Mouse (Mus musculus): ENCODE measurements at regions not wholly inside any gene's neighbourhood (a gene's known extent, or its start where the extent isn't known, plus 50 kb on each side); places are given as distances from the start of the nearest gene placed in this dataset.
A peak's percentile ranks its signal among the peaks of the same experiment; 100 is the strongest.

DNA sequence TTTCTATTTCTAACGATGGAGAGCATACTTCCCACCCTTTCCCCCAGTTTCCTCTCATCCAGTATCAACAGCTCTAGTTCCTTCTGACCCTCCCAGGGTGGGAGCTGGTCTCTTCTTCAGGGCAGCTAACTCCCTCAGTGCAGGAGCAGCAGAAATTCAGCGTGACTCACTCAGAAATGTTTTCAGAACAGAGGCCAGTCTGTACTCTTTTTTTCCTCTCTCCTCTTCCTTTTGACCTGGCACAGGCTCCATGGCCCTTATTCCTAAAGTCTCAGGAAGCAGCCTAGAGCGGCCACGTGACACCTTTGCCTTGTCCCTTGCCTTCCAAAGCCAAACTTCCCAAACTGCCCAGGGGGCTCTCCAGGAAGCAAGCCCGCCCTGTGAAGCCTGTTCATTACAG is 55.4 kb downstream of the Pja1 start:
- no peak for DNase-seq (ENCODE audit: low spot score in 2 of 2)

GRCm38 (mm10) chrX:99410942-99411341 is 60.1 kb downstream of the Pja1 start:
- no peak for DNase-seq (ENCODE audit: low spot score in 2 of 2)

DNA sequence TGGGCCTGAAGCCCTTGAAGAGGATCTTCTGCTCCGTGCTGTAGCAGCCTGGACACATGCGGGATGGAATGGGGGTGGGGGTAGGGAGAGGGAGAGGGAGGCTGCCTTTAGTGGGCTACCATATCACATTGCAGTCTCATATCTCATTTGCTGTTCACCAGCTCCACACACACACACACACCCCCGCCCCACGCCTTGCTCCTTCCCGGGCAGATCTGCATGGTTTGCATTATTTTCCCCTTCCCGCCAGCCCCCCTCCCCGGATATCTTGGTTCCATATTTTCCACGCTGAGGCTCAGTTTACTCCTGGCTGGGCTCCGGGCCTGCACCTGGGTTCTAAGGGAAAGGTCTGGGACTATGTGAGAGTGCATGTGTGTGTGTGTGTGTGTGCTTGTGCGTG is 61.2 kb downstream of the Pja1 start:
- DNase-seq (ENCODE audit: low spot score in 2 of 2): no peak

DNA sequence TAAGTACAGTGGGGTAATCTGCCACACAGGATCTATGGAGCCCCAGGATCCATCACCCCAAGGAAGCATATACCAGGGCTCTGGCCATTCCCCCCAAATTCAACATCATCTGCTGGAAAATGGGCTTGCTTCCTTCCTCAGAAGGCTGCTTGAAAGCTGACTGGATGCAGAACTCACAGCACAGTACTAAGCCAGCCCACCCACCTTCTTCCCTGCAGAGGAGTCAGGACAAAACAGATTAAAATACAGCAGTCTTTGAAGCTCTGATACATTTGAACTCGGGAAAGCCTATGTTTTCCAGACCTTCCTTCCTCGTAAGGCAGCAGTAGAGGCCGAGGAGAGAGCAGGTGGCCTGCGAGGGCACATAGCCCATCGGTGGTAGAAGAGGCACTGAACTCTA is 61.7 kb downstream of the Pja1 start:
- no peak for DNase-seq (ENCODE audit: low spot score in 2 of 2)

- DNase-seq (ENCODE audit: low spot score in 2 of 2): no peak
These were observed 62.3 kb downstream of the Pja1 start for GRCm38 (mm10) chrX:99408804-99409203.

DNA sequence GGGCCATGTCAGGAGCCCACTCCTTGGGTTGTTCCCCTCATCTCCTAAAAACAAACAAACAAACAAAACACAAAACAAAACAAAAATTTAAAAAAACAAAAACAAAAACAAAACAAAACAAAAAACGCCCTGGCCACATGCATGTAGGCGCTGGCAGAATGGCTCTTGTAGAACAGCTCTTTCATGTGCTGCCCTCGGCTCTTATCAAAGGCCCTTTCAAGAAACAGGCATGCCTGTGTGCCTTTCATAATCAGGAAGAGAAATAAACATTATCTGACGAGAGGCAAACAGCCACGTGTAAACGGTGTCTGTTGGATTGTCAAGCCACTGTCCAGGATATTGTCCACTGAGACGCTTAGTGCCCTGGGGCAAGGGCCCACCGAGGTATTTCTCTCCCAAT is 65.2 kb downstream of the Pja1 start:
- no peak for DNase-seq (ENCODE audit: low spot score in 2 of 2)

DNA sequence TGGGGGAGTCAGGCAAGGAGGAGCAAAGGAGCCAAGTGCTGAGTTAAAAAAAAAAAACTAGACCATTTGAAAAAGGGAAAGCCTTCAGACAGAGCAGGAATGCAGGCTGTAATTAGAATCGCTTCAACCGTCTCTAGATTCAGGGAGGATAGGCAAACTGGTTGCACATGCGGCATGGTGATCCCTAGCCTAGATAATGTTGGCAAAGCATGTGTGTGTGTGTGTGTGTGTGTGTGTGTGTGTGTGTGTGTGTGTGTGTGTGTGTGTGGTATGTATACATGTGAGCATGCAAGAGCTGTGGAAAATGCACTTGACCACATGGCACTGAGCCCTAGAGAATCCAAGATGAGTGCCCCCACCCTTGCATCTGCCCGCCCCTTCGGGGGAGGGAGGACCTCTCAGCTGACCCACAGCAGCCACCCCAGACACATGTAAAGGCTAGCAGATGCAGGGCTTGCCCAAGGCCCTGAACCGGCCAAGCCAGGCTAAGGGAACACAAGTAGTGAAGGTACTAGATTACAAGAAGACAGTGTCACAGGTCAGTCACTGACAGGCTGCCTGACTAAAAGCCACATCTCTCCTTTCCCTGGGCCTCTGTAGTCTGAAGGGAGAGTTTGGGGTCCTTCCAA is 67.4 kb downstream of the Pja1 start:
- no peak for DNase-seq (ENCODE audit: low spot score in 2 of 2)

DNA sequence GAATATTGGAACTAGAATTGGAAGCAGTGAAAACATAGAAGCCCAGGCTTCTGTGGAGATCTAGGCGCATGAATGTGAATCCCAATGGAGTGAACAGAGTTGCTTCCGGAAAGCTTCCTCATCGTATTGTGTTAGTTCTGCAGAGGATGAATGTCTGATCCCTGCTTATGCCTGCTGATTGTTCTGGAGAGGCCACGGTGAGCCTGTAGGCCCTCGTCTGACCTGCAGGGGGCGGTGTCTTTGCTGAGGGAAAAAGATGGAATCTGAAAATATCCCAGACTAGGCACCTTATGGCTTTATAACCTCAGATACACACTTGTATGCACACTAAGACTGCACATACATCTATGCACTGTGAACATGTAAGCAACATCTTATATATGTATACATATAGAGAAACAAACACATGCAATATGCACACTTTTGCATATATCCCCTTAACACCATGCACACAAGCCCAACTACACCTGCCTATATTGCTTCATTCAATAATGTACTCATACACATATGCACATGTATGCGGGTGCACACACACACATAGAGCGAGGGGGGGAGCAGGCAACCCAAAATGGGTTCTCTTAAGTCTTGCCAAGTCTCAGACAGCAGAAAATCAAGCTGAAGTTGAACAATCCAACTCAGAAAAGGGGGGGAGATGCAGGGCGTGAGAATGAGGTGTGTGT is 68.1 kb downstream of the Pja1 start:
- DNase-seq (ENCODE audit: low spot score in 2 of 2): no peak

- no peak for DNase-seq (ENCODE audit: low spot score in 2 of 2)
These were observed 73.7 kb downstream of the Pja1 start for GRCm38 (mm10) chrX:99397344-99397743.

GRCm38 (mm10) chrX:99396180-99396579 is 74.9 kb downstream of the Pja1 start:
- DNase-seq (ENCODE audit: low spot score in 2 of 2): no peak

DNA sequence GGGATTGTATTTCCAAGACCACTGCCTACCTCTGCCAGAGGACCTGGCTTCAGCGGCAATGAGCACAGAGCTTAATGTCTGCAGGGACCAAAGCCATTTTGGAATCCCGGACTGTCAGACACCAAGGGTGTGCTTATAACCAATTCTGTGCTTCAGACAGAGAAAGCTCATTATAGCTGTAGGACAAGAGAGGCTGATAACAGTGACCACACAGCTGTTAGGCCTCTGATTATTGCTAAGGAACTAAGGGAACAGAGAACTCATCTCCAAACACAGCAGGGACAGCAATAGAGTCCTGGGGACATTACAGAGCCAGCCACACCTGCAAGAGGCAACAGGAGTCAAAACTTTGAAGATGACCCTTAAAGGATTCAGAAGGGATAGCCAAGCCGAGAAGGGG is 76.0 kb downstream of the Pja1 start:
- no peak for DNase-seq (ENCODE audit: low spot score in 2 of 2)

DNA sequence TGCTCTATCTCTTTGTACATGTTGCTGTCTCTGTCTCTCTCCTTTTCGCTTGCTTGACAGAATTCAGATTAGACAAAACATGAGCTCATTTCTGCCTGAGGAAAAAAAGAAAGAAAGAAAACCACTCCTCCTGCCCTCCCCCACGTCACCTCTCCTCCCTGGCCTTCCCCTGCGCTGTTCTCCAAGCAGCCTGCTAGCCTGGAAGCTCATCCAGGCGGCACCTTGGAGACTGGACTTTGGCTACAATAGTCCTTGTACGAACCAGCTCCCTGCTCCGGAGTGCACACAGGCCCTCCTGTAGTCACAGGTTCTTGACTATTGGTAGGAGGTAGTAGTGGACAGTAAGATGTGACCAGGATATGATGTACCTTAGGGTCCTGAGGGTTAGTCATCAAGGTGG is 79.4 kb downstream of the Pja1 start:
- DNase-seq (ENCODE audit: low spot score in 2 of 2): no peak

DNA sequence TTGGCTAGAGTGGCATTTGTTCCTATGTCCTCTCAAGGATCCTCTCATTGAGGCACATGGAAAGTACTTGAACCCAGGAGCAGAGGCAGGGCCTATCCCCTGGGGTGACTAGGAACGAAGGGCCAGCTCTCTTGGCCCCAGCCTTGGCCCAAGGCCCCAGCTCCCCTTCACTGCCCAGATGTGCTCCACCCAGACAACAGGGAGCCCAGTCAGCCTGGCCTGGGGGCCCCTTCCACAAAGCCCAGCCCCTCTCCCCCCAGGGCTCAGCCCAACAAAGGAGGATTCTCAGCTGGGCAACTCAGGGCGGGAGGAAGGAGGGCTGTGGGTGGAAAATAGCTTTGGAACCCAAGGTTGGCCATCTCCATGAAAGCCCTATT is 80.6 kb downstream of the Pja1 start:
- no peak for DNase-seq (ENCODE audit: low spot score in 2 of 2)

DNA sequence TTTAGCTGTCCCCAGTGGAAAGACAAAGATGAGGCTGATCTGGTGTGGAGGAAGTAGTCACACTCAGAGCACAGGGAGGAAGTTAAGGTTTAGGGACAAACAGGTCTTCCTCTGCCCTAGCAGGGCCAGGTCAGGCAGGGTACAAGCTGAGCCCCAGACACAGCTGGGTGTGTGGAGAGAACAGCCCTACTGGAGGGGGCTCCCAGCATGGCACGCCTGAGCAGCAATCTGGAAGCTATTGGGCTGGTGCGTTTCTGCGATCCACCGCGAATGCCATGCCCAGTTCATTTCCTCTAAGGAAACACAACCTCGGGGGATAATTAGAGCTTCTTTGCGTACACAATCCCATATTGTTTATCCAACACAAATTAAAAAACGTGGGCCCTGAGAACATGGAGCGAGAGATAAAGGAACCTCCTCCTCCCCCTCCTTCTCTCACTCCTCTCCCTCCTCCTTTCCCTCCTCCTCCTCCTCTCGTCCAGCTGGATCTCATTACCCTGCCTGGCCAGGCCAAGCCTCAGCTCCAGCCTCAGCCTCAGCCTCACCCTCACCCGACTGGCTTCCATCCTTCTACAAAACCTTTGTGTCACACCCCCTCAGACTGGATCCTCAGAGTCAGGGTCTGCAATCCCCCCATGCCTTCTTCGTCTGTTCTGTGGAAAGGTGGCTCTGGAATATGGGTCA is 81.2 kb downstream of the Pja1 start:
- no peak for DNase-seq (ENCODE audit: low spot score in 2 of 2)

DNA sequence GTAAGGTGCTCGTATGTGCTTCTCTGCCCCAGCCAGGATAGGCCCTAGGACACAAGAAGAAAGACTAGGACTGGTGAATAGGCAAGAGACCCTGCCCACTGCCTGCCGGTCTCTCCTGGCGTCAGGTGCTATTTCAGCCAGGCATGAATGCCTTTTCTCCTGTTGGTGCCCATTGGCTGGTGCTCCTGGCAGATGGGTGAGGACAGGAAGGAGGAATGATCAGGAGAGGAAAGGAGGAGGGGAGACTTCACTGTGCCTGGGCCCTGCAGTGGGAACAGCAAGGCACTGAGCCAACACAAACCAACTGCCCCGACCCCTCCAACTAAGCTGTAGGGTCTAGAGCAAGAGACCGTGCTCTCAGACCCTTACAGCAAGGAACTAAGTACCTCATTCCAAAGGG is 100.4 kb downstream of the Pja1 start:
- DNase-seq (ENCODE audit: low spot score in 2 of 2): no peak

DNA sequence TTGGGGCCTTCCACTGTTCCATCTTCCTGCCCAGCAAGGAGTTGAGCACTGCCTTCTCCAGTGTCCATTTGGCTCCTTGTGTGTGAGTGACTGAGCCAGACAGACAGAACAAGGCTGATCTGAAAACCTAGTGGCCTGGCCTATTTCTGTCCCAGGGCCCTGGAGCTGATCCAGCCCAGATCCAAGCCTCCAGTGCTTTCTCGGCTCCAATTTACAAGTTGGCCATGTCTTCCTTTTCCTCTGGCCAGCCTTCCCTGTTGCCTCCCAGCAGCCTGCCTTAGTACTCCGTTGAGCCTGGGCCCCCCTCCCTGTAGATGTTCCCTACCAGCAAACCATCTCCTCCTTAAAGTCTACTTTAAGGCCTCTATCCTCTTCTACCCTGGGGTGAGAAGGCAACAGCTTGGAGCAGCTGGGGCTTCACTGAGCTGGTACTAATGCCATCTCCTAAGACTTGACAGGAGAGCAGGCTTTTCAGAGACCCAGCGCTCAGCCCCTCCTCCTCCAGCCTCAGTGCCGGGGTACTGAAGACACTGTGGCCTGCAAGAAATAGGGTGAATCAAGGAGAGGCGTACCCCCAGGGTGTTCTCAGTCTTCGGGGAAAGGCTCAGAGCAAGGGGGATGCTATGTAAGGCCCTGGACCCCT is 101.7 kb downstream of the Pja1 start:
- peak in 1 of 2 experiments; percentile 8 for DNase-seq (ENCODE audit: low spot score in 2 of 2)

GRCm38 (mm10) chrX:99364072-99364471 is 107.0 kb downstream of the Pja1 start:
- no peak for DNase-seq (ENCODE audit: low spot score in 2 of 2)

GRCm38 (mm10) chrX:99360095-99360890 is 110.8 kb downstream of the Pja1 start:
- peak in 1 of 2 experiments; percentile 14 for DNase-seq (ENCODE audit: low spot score in 2 of 2)

- no peak for DNase-seq (ENCODE audit: low spot score in 2 of 2)
These were observed 112.3 kb downstream of the Pja1 start for GRCm38 (mm10) chrX:99358784-99359183.

GRCm38 (mm10) chrX:99358051-99358617 is 112.9 kb downstream of the Pja1 start:
- DNase-seq (ENCODE audit: low spot score in 2 of 2): no peak

DNA sequence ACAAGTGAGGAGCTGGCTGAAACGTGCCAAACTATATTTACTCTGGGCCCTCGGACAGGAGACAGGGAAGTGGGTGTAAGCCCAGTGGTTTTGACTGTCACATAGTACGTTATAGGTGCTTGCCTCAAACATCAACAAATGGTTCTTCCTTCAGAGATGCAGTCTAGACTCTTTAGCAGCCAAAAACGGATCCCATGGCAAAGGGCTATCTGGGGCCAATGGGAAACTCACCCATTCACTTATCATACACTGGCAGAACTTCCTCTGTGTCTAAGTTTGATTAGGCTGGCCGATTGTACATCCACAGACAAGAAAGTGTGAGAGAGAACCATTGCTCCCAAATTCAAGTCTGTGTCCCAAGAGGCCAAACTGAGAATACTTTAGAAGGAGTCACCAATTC is 115.9 kb downstream of the Pja1 start:
- DNase-seq (ENCODE audit: low spot score in 2 of 2): no peak

Measured in layer of hippocampus, adult 8-10 months (tissue).